In genomic region chr5:33628820-33629300, GRCm38 (mm10) we compare ENCODE assay signal across 7 mouse cellular contexts. TPM values are rescaled to one million over a fixed set of nuclear protein-coding genes. Genes with fewer than 3 reads are reported as not detected.
DNase-seq lines count a peak whose midpoint lies in the region; ATAC-seq and TF ChIP-seq lines count a peak whose summit lies in the region.

No protein-coding gene starts in this region.

- H3K9me3 ChIP-seq in ES-Bruce4 (replicated peaks; ENCODE audit: control insufficient read depth, insufficient read depth, low read length, poor library complexity, severe bottlenecking): no peaks in the 10 kb centered on the region
- H3K9me3 ChIP-seq in embryonic facial prominence, embryonic 14.5 days (ENCODE audit: control insufficient read depth, low read length): no peaks in the 10 kb centered on the region
- H3K9me3 ChIP-seq in heart, embryonic 13.5 days: no peaks in the 10 kb centered on the region
- H3K9me3 ChIP-seq in lung, embryonic 16.5 days (ENCODE audit: control insufficient read depth, low read length): no peaks in the 10 kb centered on the region

- H3K4me1 ChIP-seq in ES-Bruce4 (ENCODE audit: control insufficient read depth, insufficient read depth, low read length): no peaks in the 10 kb centered on the region
- H3K4me1 ChIP-seq in embryonic facial prominence, embryonic 14.5 days (ENCODE audit: control insufficient read depth, insufficient read depth, low read length): peaks cover 16% of the 10 kb centered on the region
- H3K4me1 ChIP-seq in heart, embryonic 13.5 days: peaks cover 29% of the 10 kb centered on the region
- H3K4me1 ChIP-seq in lung, embryonic 16.5 days (replicated peaks; ENCODE audit: control insufficient read depth, insufficient read depth, low read length): peaks cover 10% of the 10 kb centered on the region

- WGBS in embryonic facial prominence, embryonic 14.5 days: under 1% methylated on average over 23 of the region's 24 CpGs
- under 1% methylated on average over 24 of the region's 24 CpGs for WGBS in heart, embryonic 13.5 days
- under 1% methylated on average over 23 of the region's 24 CpGs for whole genome bisulfite sequencing in lung, embryonic 16.5 days

- no peaks in the 10 kb centered on the region for H3K27me3 ChIP-seq in ES-Bruce4 (ENCODE audit: control insufficient read depth, insufficient read depth, low read length, poor library complexity, severe bottlenecking)
- H3K27me3 ChIP-seq in embryonic facial prominence, embryonic 14.5 days (replicated peaks; ENCODE audit: control insufficient read depth, insufficient read depth, low read length): no peaks in the 10 kb centered on the region
- H3K27me3 ChIP-seq in heart, embryonic 13.5 days (replicated peaks): no peaks in the 10 kb centered on the region
- no peaks in the 10 kb centered on the region for H3K27me3 ChIP-seq in lung, embryonic 16.5 days (ENCODE audit: control insufficient read depth, insufficient read depth, low read depth, low read length)

- peak; percentile 39 for DNase-seq in WW6 (ENCODE audit: low read depth, low spot score)
- DNase-seq in embryonic facial prominence, embryonic 14.5 days (ENCODE audit: low spot score): peak; percentile 55
- peak; percentile 63 for DNase-seq in kidney, postnatal 10 days
- peak; percentile 49 for DNase-seq in right cerebral cortex, postnatal 14 days

- peak overlapping the region; percentile 84 for H3K9ac ChIP-seq in ES-Bruce4 (ENCODE audit: low read depth, poor library complexity, severe bottlenecking)
- peak overlapping the region; percentile 88 for H3K9ac ChIP-seq in embryonic facial prominence, embryonic 14.5 days (ENCODE audit: low read depth, low read length)
- H3K9ac ChIP-seq in heart, embryonic 13.5 days: peak overlapping the region; percentile 91
- peak overlapping the region; percentile 88 for H3K9ac ChIP-seq in lung, embryonic 16.5 days (ENCODE audit: low read length)

- TF ChIP-seq CTCF in ES-Bruce4 (IDR thresholded peaks at IDR 0.05; ENCODE audit: low read depth, low read length): no peak

- H3K36me3 ChIP-seq in ES-Bruce4 (ENCODE audit: control insufficient read depth, insufficient read depth, low read length, poor library complexity, severe bottlenecking): peaks cover under 1% of the 10 kb centered on the region; the same call in 1 of the 2 replicates
- H3K36me3 ChIP-seq in embryonic facial prominence, embryonic 14.5 days (ENCODE audit: control insufficient read depth, insufficient read depth, low read length): no peaks in the 10 kb centered on the region
- peaks cover 7% of the 10 kb centered on the region for H3K36me3 ChIP-seq in heart, embryonic 13.5 days
- H3K36me3 ChIP-seq in lung, embryonic 16.5 days (ENCODE audit: control insufficient read depth, insufficient read depth, low read length): no peaks in the 10 kb centered on the region

- peak overlapping the region; percentile 66 for H3K27ac ChIP-seq in ES-Bruce4 (ENCODE audit: insufficient read depth, low read length)
- H3K27ac ChIP-seq in embryonic facial prominence, embryonic 14.5 days (replicated peaks; ENCODE audit: low read depth, low read length): peak overlapping the region; percentile 93
- peak overlapping the region; percentile 91 for H3K27ac ChIP-seq in heart, embryonic 13.5 days (replicated peaks)
- H3K27ac ChIP-seq in lung, embryonic 16.5 days (ENCODE audit: low read length): peak overlapping the region; percentile 86

- peak overlapping the region; percentile 84 for H3K4me2 ChIP-seq in embryonic facial prominence, embryonic 14.5 days (ENCODE audit: low read depth, low read length)
- H3K4me2 ChIP-seq in heart, embryonic 13.5 days: peak overlapping the region; percentile 87
- peak overlapping the region; percentile 85 for H3K4me2 ChIP-seq in lung, embryonic 16.5 days (ENCODE audit: low read depth, low read length)

- H3K4me3 ChIP-seq in ES-Bruce4 (ENCODE audit: low read depth, low read length): peak overlapping the region; percentile 88
- peak overlapping the region; percentile 83 for H3K4me3 ChIP-seq in embryonic facial prominence, embryonic 14.5 days (ENCODE audit: low read depth, low read length)
- peak overlapping the region; percentile 77 for H3K4me3 ChIP-seq in heart, embryonic 13.5 days
- H3K4me3 ChIP-seq in lung, embryonic 16.5 days (ENCODE audit: low read length): peak overlapping the region; percentile 81

- TF ChIP-seq EP300 in ES-Bruce4 (IDR thresholded peaks at IDR 0.05; ENCODE audit: insufficient read depth, low read depth, low read length): no peak

- no peak for TF ChIP-seq POLR2A in ES-Bruce4 (IDR thresholded peaks at IDR 0.05; ENCODE audit: insufficient read depth, low read length)

- ATAC-seq in embryonic facial prominence, embryonic 14.5 days (ENCODE audit: low read depth): peak; percentile 32
- no peak for ATAC-seq in heart, embryonic 13.5 days (ENCODE audit: extremely low read depth, insufficient number of reproducible peaks, low FRiP score, low TSS enrichment)
- peak; percentile 37; the same call in 1 of the 2 replicates for ATAC-seq in lung, embryonic 16.5 days (ENCODE audit: low read depth)

RNA-seq across cellular contexts. Expression of gene Fam53a, which starts 0.6 kb away (rescaled TPM):
- polyA plus RNA-seq in ES-Bruce4 (2011; ENCODE audit: insufficient read depth, insufficient read length, low read depth, missing spikeins): 26.8 and 29.7 TPM in 2 replicates
- 56.9 and 62.1 TPM in 2 replicates for polyA plus RNA-seq in embryonic facial prominence, embryonic 14.5 days (2014; fragmentation: Nextera tagmentation; extraction: Ambion mirVana)
- 46.9 and 50.2 TPM in 2 replicates for polyA plus RNA-seq in heart, embryonic 13.5 days (2015; fragmentation: Nextera tagmentation; extraction: Ambion mirVana)
- polyA plus RNA-seq in lung, embryonic 16.5 days (2015; fragmentation: Nextera tagmentation; extraction: Ambion mirVana): 44.3 and 53.6 TPM in 2 replicates

RNA-seq across cellular contexts. Expression of gene Gm9903, which starts 0.9 kb away (rescaled TPM):
- polyA plus RNA-seq in ES-Bruce4 (2011; ENCODE audit: insufficient read depth, insufficient read length, low read depth, missing spikeins): 0.38 TPM in 1 of 2 replicates, not detected in the other
- polyA plus RNA-seq in embryonic facial prominence, embryonic 14.5 days (2014; fragmentation: Nextera tagmentation; extraction: Ambion mirVana): 0.54 and 0.60 TPM in 2 replicates
- 0.83 and 1.2 TPM in 2 replicates for polyA plus RNA-seq in heart, embryonic 13.5 days (2015; fragmentation: Nextera tagmentation; extraction: Ambion mirVana)
- polyA plus RNA-seq in lung, embryonic 16.5 days (2015; fragmentation: Nextera tagmentation; extraction: Ambion mirVana): 0.16 and 0.39 TPM in 2 replicates

RNA-seq across cellular contexts. Expression of gene Slbp, which starts 23.5 kb away (rescaled TPM):
- polyA plus RNA-seq in ES-Bruce4 (2011; ENCODE audit: insufficient read depth, insufficient read length, low read depth, missing spikeins): 109 and 121 TPM in 2 replicates
- 188 and 196 TPM in 2 replicates for polyA plus RNA-seq in embryonic facial prominence, embryonic 14.5 days (2014; fragmentation: Nextera tagmentation; extraction: Ambion mirVana)
- 114 and 121 TPM in 2 replicates for polyA plus RNA-seq in heart, embryonic 13.5 days (2015; fragmentation: Nextera tagmentation; extraction: Ambion mirVana)
- polyA plus RNA-seq in lung, embryonic 16.5 days (2015; fragmentation: Nextera tagmentation; extraction: Ambion mirVana): 242 and 259 TPM in 2 replicates

RNA-seq across cellular contexts. Expression of gene Tacc3, which starts 29.1 kb away (rescaled TPM):
- polyA plus RNA-seq in ES-Bruce4 (2011; ENCODE audit: insufficient read depth, insufficient read length, low read depth, missing spikeins): 162 and 185 TPM in 2 replicates
- 127 and 153 TPM in 2 replicates for polyA plus RNA-seq in embryonic facial prominence, embryonic 14.5 days (2014; fragmentation: Nextera tagmentation; extraction: Ambion mirVana)
- polyA plus RNA-seq in heart, embryonic 13.5 days (2015; fragmentation: Nextera tagmentation; extraction: Ambion mirVana): 122 and 125 TPM in 2 replicates
- polyA plus RNA-seq in lung, embryonic 16.5 days (2015; fragmentation: Nextera tagmentation; extraction: Ambion mirVana): 190 and 214 TPM in 2 replicates

RNA-seq across cellular contexts. Expression of gene Tmem129, which starts 29.4 kb away (rescaled TPM):
- 7.3 and 9.5 TPM in 2 replicates for polyA plus RNA-seq in ES-Bruce4 (2011; ENCODE audit: insufficient read depth, insufficient read length, low read depth, missing spikeins)
- 47.6 and 47.7 TPM in 2 replicates for polyA plus RNA-seq in embryonic facial prominence, embryonic 14.5 days (2014; fragmentation: Nextera tagmentation; extraction: Ambion mirVana)
- polyA plus RNA-seq in heart, embryonic 13.5 days (2015; fragmentation: Nextera tagmentation; extraction: Ambion mirVana): 32.0 and 33.0 TPM in 2 replicates
- polyA plus RNA-seq in lung, embryonic 16.5 days (2015; fragmentation: Nextera tagmentation; extraction: Ambion mirVana): 41.0 and 41.8 TPM in 2 replicates
